Mouse (Mus musculus) left cerebral cortex, postnatal 25 days (tissue): ENCODE results near the gene Krt33b. TPM values are rescaled to one million over a fixed set of nuclear protein-coding genes. Genes with fewer than 3 reads are reported as not detected.
A peak's percentile ranks its signal among the peaks of the same experiment; 100 is the strongest.

ENCODE experiments used
- DNase-seq, 2 experiments: peaks; one replicate each; pipeline ENCODE4 v3.0.0; 2022; ENCODE audit warnings: low spot score in 2 of 2, mixed read lengths in 1 of 2
- intact Hi-C: fragments of 180-260 bp; cut with DNase I; formaldehyde crosslinking; loops from one replicate; pipeline ENCODE4 v1.15.1; 2025
- total RNA-seq, 2 experiments: library from RNA; stranded (reverse); gene quantifications; 2 replicates each; pipeline ENCODE4 v1.2.3; 2021

Krt33b gene
- total RNA-seq, 2 experiments from 2014 or later = not detected

- intact Hi-C loops = no loop called here
- no peak for DNase-seq
These were observed 30.6 kb downstream of the Krt33b start for GRCm38 (mm10) chr11:99999091-99999490.

- no peak for DNase-seq
- intact Hi-C loops = no loop called here
These were observed 35.3 kb downstream of the Krt33b start for GRCm38 (mm10) chr11:99994384-99994661.

- intact Hi-C loops = no loop called here
- no peak for DNase-seq
These were observed 35.9 kb downstream of the Krt33b start, which contains the start of gene Krtap17-1 for GRCm38 (mm10) chr11:99993620-99994383. Krtap17-1 (minus strand) TSS chr11:99993994.

GRCm38 (mm10) chr11:99990571-99990970, 39.1 kb downstream of the Krt33b start:
- intact Hi-C loops = no loop called here
- DNase-seq = no peak

- DNase-seq = no peak
- intact Hi-C loops = no loop called here
These were observed 39.7 kb downstream of the Krt33b start for GRCm38 (mm10) chr11:99989881-99990405.

- intact Hi-C loops = no loop called here
- DNase-seq = no peak
These were observed 41.1 kb downstream of the Krt33b start for GRCm38 (mm10) chr11:99988530-99988929.

GRCm38 (mm10) chr11:99986180-99986647, 43.5 kb downstream of the Krt33b start, which contains the start of gene Krtap16-1:
Krtap16-1 (minus strand) TSS chr11:99986597.
- intact Hi-C loops = no loop called here
- no peak for DNase-seq

GRCm38 (mm10) chr11:99985291-99986092, 44.2 kb downstream of the Krt33b start:
- DNase-seq = peak; percentile 33 to 69
- intact Hi-C loops = no loop called here

- intact Hi-C loops = no loop called here
- no peak for DNase-seq
These were observed 46.2 kb downstream of the Krt33b start for GRCm38 (mm10) chr11:99983442-99983841.

GRCm38 (mm10) chr11:99982731-99983130, 46.9 kb downstream of the Krt33b start:
- DNase-seq = no peak
- intact Hi-C loops = no loop called here

GRCm38 (mm10) chr11:99978953-99979352, 50.7 kb downstream of the Krt33b start, which contains the start of gene Krtap29-1:
Krtap29-1 (minus strand) TSS chr11:99979053.
- no peak for DNase-seq
- intact Hi-C loops = no loop called here

Other genes starting within 250 kb of the Krt33b start
- not detected for gene Krtap4-8, start 249.2 kb downstream of the Krt33b start, total RNA-seq
- gene Krtap4-9, start 244.7 kb downstream of the Krt33b start, total RNA-seq = not detected
- gene Gm11596, start 236.4 kb downstream of the Krt33b start, total RNA-seq = not detected
- gene Gm11569, start 230.9 kb downstream of the Krt33b start, total RNA-seq = not detected
- gene Gm11554, start 225.4 kb downstream of the Krt33b start, total RNA-seq = not detected
- gene Krtap4-13, start 220.0 kb downstream of the Krt33b start, total RNA-seq = not detected
- not detected for gene Gm11564, start 214.2 kb downstream of the Krt33b start, total RNA-seq
- gene 2300003K06Rik, start 191.8 kb downstream of the Krt33b start, total RNA-seq = not detected
- gene Krtap4-16, start 178.3 kb downstream of the Krt33b start, total RNA-seq = not detected
- gene Gm11568, start 172.0 kb downstream of the Krt33b start, total RNA-seq = not detected
- not detected for gene Gm11559, start 165.4 kb downstream of the Krt33b start, total RNA-seq
- not detected for gene Krtap9-1, start 156.5 kb downstream of the Krt33b start, total RNA-seq
- not detected for gene Gm11567, start 150.7 kb downstream of the Krt33b start, total RNA-seq
- not detected for gene Krtap31-1, start 121.9 kb downstream of the Krt33b start, total RNA-seq
- gene Gm11565, start 115.1 kb downstream of the Krt33b start, total RNA-seq = not detected
- not detected for gene Krtap31-2, start 93.6 kb downstream of the Krt33b start, total RNA-seq
- not detected for gene Krtap9-5, start 81.4 kb downstream of the Krt33b start, total RNA-seq
- gene Krtap29-1, start 50.8 kb downstream of the Krt33b start, total RNA-seq = not detected
- gene Krtap16-1, start 43.3 kb downstream of the Krt33b start, total RNA-seq = not detected
- not detected for gene Krtap17-1, start 35.9 kb downstream of the Krt33b start, total RNA-seq
- not detected for gene Krt33a, start 13.7 kb downstream of the Krt33b start, total RNA-seq
- not detected for gene Krt34, start 11.7 kb upstream of the Krt33b start, total RNA-seq
- not detected for gene Krt31, start 20.7 kb upstream of the Krt33b start, total RNA-seq
- gene Krt32, start 58.4 kb upstream of the Krt33b start, total RNA-seq = not detected
- not detected for gene Krt35, start 66.4 kb upstream of the Krt33b start, total RNA-seq
- not detected for gene Krt36, start 75.8 kb upstream of the Krt33b start, total RNA-seq
- gene Krt13, start 91.7 kb upstream of the Krt33b start, total RNA-seq = not detected
- gene Krt15, start 106.1 kb upstream of the Krt33b start, total RNA-seq = not detected
- gene Krt19, start 118.8 kb upstream of the Krt33b start, total RNA-seq = not detected
- 1 to 10 TPM; 3.7 to 4.3 TPM for gene Krt9, start 163.4 kb upstream of the Krt33b start, total RNA-seq
- not detected for gene Krt14, start 177.7 kb upstream of the Krt33b start, total RNA-seq
- not detected for gene Krt16, start 219.0 kb upstream of the Krt33b start, total RNA-seq
- under 1 TPM in 1 of 2 experiments, not detected in 1; 0.30 TPM for gene Krt17, start 231.2 kb upstream of the Krt33b start, total RNA-seq
- not detected for gene Krt42, start 240.0 kb upstream of the Krt33b start, total RNA-seq